Mouse (Mus musculus) megakaryocyte, adult 5-6 weeks (primary cell): Measurements from ENCODE around the gene Ppp2ca. TPM values are rescaled to one million over a fixed set of nuclear protein-coding genes. Genes with fewer than 3 reads are reported as not detected.
"Not testable (repeated sequence)": the region's sequence is repeated elsewhere in the genome, so short reads cannot be mapped to it uniquely, and the experiment has no call there.

Experiments used
- ATAC-seq: 2 replicates; pipeline ENCODE4 v1.8.0; 2016; ENCODE audit warnings: mild to moderate bottlenecking, inconsistent platforms; ENCODE audit not compliant: poor library complexity, severe bottlenecking
- total RNA-seq, 2 experiments: library from RNA; stranded (forward) in 1 of 2; stranded (reverse) in 1 of 2; fragments of 153-499, 151-499 nt in 1 of 2; fragments of 221-1000, 200-1000 nt in 1 of 2; gene quantifications; 2 replicates each; pipeline versions ENCODE4 v1.2.3 to v1.2.4; 2015 to 2017

The Ppp2ca gene
- total RNA-seq, 2 experiments from 2014 or later, result 70.6 to 75.7 TPM

DNA sequence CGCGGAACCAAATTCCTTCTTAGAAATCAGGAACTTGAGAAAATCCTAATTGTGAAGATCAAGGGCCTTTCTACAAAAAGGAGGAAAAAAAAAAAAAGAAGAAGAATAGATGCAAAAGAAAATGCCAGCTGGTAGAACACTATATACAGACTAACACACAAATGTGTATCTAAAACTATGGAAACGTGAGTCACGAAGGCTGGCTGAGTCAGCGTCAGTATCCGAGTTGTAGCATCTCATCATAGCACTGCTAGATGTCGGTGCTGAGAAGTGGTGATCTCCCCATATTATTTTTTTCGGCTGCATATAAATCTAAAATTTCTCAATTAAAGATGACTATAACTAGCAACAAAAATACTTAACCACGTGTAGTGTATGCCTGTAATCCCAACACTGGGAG, 7.2 kb upstream of the Ppp2ca start:
- no peak for ATAC-seq

DNA sequence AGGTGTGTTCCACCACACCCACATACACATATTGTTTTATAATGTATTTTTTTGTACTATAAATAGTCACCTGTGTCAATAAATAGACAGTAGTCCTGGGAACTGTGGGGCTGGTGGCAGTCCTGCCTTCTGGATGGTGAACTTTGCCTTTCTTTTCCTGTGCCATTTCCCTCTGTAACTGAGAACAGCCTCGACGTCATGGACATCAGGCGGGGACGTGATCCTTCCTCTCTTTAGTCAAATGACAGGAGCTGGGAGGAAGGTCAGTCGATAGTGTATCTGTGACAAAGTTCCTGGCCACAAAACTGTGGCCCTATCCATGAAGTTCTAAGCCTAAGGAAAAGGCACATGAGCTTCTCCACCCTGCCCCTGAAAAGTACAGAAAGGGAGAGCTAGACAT, 3.9 kb upstream of the Ppp2ca start:
- no peak for ATAC-seq

DNA sequence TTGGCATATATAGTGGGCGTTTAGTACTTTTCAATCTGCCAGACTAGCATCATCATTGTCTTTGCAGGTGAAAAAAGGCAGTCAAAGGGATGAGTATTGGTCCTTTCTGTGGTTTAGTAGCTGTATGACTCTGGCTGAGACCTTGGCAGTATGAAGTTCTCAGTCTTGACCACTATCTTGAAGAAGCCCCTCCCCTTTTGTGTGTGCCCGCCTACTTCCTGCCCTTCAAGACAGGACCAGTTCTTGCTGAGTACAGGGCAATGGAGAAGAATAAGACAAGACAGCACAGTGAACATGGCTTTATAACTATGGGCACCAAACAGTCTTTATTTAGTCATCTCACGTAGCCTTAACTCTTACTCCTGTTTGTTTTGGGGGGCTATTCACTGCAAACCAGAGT, 1.5 kb upstream of the Ppp2ca start:
- no peak for ATAC-seq

DNA sequence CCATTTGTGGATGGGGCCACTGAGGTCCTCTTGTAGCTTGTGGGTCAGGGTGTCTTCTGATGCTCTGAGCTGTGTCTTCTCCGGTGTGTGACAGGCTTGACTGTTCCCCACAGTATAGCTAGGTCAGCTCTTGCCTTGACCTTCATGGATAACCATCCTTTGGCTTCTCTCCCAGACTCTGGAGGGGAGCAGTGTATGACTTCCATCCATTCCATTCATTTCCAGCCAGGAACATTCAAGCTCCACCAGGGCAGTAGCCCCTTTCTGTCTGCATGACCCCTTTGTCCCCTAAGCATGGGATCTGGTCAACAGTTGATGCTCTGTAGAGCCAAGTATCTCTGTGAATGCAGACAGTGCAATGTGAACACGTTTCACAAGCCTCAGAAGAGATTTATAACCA, 885 bp upstream of the Ppp2ca start:
- ATAC-seq, result no peak

DNA sequence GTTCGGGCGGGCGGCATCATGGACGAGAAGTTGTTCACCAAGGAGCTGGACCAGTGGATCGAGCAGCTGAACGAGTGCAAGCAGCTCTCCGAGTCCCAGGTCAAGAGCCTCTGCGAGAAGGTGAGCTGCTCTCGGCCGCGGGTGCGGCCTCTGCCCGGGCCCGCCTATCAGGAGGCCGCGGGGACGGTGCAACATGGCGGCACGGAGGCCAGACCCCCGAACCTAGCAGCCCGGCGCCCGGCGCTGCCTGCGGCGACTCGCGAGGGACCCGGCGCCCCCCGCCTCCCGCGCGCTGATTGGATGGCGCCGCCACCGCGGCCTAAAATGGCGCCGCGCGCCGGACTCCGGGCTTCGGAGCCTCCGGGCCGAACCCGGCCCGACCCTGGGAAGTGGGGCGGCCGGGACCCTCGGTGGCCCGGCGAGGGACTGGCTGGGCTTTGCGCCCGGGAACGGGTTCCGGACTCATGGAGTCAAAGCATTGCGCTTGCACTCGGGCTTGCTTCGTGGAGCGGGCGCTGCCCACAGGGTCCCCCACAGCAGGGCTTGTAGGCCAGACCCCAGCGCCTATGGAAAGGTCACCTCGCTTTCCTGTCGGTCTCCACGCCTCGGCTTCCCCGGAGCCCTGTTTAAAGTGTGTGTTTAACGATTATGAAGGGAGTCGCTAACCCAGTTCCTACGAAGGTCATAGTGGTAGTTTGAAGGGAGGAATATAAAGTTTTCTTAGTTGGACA, 715 bp downstream of the Ppp2ca start:
- peak; percentile 33 for ATAC-seq

DNA sequence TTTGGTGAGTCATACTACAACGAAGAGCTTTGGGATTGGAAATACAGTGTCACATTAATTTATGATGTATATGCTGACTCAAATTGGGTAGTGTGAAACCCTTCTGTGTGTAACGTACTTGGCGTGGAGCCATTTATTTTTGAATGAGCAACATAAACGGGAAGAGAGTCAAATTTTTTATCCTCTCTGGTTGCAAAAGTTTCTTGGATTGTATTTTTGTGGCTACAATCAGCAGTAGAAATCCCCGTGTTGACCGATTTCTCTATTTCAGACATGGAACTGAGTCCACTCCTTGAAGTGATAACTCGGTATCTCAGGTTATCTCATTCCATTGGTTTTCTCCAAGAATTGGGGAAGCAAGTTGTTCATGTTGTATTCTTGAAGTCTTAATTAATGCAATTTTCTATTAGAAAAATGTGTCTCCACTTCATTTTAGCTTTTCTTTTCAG, 1.3 kb downstream of the Ppp2ca start:
- 0 out of 2 replicates have a peak, but pooled peaks have one; percentile 3 for ATAC-seq

DNA sequence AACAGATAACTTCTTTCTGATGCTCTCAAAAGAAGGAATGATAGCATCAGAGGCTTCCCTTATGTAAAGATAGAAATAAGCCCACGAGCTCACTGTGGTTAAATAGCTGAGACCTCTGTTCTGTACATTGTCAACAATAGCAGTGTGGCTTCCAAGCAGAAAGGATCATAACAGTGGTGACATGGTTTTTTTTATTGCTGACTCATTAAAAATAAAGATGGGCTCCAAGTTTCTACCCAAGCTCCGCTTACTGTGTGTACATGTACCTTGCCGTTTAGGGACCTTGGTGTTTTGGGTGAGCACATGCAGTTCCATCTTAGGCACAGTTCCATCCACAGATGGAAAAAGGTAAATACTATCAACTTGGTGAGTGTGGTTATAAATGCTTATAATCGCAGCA, 4.5 kb downstream of the Ppp2ca start:
- no peak for ATAC-seq

DNA sequence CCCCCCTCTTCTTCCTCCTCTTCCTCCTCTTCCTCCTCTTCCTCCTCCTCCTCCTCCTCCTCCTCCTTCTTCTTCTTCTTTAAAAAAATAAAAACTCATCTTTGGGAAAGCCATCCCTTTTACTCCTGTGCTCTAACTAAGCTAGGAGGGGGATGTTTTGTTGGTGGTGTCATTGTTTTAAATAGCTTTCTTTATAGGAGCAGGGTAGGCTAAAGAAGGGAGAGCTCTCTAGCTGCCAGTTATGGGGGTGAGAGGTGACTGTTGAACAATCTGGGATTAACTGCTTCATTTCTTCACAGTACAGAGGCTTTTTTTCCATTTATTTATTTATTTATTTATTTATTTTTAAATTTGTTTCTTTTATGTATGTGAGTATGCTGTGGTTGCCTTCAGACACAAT, 7.0 kb downstream of the Ppp2ca start:
- ATAC-seq, result no peak

DNA sequence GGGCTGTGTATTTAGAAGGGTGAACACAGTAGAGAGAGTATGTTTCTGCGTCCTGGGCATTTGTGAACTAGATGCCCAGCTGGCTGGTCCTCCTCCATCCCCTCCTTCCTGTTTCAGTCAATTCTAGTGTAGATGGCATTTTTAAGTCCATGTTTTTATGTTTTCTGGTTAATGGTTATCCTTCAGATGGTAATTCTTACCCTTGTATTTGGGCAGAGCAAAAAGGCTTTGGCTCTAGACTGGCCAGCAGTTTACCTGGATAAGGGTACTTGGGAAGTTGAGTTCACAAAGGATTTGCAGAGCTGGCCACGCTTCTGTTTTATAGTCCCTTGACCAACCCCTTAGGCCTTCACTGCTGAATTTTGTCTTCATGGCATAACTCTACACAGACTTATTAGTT, 7.6 kb downstream of the Ppp2ca start:
- no peak for ATAC-seq

DNA sequence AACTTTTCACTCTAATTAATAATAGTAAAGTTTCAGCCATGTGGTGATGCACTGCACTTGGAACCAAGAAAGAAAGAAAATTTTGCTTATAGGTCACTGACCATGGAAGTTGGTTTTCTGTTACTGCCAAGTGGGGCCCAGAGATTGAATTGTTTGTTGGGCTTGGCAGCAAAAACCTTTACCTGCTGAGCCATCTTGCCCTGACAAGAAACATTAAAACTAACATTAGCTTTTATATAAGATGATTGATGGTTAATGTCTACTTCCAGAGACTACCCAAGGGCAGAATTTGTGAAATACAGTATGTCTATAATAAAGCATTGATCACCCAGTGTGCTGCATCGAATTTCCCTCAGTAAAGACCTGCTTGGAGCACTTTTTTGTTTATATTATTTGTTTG, 8.0 kb downstream of the Ppp2ca start:
- no peak for ATAC-seq

DNA sequence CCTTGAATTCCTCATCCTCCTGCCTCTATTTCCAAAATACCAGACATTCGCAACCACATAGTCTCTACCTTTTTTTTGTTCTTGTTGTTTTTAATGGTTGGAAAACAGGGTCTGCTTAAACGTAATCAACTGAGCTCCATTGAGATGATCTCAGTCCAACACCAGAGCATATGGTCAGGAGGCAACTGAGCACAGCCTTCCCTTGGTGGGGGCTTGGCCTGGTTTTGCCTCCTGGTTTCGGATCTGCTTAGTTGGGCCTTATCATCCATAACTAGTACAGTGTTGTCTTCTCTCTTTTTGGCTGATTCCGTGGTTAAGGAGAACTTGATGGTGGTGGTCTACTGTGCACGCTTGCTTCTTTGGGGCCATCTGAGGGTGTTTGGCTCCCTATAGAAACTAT, 10.3 kb downstream of the Ppp2ca start:
- ATAC-seq, result no peak

DNA sequence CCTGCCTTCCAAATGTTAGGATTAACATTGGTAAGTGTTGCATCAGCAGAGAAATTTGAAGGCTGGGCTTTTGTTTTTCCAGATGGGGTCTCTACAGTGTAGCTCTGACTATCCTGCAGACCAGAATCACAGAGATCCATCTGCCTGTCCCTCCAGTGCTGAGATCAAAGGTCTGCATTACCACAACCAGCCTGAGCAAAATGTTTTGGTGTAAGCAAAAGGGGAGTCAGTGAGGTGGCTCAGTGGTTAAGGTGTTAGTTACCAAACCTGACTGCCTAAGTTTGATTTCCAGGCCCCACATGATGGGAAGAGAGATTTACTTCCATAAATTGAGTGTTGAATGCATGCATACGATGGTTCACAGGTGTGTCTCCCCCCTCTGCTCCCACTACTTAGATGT, 10.9 kb downstream of the Ppp2ca start:
- ATAC-seq, result no peak

DNA sequence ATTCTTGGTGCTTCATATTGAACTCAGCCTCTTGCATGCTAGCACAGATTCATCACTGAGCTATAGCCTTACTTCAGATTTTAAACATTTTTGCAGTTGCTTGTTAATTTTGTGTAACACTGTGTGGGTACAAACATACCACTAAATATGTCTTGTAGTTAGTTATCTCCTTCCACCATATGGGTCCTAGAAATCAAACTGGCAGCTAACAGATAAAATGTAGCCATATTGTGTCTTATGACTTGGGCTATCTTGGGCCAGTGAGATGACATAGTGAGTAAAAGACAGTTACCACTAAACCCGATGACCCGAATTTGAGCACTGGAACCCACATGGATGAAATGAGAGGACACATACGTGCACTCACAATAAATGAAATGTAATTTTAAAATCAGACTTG, 17.0 kb downstream of the Ppp2ca start:
- no peak for ATAC-seq

DNA sequence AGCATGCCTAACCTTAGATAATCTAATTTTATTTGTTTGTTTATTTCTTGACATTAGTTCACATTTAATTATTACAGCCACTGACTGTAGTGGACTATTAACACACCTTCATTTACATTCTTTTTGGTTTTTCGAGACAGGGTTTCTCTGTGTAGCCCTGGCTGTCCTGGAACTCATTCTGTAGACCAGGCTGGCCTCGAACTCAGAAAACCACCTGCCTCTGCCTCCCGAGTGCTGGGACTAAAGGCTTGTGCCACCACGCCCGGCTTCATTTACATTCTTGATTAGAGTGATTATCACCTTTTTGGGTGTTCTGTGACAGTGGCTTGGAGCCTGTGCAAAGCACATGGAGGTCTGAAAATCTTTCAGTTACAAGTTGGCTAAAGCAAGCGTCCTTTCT, 17.6 kb downstream of the Ppp2ca start:
- not testable (repeated sequence) for ATAC-seq

DNA sequence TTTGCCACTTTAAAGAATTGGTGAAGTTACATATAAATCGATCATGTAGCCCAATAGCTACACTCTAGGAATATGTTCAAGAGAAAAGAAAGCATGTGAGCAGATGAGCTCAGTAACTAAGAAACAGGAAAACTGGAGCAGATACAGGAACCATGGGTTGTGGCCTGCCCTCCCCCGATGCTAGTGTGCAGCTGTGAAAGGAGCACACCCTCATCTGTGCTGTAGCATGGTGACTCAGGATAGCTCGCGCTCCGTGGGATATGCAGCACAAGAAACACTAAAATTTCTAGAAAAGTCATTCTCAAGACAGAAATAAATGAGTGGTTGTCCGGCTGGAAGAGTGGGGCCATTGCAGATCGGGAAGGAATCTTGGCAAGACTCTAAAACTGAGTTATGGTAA, 18.7 kb downstream of the Ppp2ca start:
- no peak for ATAC-seq

DNA sequence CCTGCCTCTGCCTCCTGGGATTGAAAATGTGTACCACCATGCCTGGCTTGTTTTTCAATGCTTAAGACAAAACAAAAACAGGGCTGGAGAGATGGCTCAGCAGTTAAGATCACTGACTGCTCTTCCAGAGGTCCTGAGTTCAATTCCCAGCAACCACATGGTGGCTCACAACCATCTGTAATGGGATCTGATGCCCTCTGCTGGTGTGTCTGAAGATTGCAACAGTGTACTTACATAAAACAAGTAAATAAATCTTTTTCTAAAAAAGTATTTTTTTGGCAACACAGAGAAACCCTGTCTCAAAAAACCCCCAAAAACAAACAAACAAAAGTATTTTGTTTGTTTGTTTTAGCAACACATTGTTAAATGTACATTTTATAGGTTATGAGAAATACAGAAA, 21.9 kb downstream of the Ppp2ca start:
- ATAC-seq, result not testable (repeated sequence)

DNA sequence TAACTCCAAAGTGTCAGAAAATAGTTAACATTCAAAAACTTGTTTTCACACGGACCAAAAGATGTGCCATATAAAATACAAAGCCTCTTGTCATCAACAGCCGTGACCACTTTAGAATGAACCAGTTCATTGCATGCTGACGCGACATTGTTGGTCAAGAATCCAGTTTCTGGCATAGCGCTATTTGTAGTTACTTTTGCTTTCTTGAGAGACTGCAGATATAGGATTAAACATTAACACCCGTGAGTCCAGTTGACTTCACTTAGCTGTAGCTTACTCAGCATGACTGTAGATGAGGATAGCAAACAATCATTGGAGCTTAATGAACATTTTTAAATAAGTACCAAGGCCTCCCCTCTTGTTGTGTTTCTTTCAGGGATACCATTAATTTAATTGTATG, 23.6 kb downstream of the Ppp2ca start:
- no peak for ATAC-seq

DNA sequence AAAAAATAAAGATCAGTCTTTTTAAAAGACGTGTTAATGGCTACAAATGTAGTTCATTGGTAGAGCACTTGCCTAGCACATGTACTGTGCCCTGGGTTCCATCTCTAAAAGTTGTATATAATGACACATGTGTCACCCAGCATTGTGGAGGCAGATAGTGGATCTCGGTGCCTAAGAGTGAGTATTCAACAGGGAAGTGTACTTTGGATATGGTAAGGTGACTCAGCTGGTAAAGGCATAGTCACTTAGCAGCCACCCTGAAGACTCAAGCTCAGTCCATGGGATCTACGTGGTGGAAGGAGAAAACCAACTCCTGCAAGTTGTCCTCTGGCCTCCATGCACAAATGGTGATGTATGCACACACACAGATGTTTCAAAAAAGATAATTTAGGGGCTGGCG, 26.0 kb downstream of the Ppp2ca start:
- no peak for ATAC-seq

DNA sequence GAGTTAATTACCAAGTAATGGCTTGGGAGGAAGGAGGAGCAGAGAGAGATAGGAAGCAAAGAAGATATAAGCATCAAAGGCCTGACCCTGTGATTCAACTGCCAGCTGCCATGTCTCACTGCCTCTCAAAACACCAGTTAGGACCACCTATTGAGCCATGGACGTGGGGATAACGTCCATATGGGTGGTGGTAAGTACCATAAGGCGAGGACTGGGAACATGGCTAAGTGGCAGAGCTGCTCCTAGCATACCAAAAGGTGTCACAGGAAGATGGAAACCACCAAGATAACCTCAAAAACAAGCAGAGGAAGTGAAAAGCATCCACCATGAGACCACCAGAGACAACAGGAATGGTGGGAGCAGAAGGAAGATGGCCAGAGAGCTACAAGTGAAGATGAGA, 28.7 kb downstream of the Ppp2ca start:
- no peak for ATAC-seq

DNA sequence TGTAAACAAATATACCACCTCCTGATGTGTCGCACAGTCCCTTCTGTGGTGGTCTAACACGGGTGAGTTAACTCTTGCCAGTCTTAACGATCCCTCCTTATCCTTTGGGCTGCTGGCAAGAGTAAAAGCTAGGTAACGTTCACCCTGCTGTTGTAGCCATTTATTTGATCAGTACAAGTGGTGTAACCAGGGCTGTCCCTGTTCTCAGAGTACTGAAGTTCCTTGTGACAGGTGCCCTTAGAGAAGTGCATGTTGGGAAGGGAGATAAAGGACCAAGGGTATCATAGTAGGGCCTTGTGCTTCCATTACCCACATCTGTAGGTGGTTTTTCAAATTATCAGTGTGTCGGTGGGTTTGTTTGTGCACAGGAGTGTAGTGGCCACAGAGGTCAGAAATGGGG, 29.3 kb downstream of the Ppp2ca start:
- no peak for ATAC-seq

DNA sequence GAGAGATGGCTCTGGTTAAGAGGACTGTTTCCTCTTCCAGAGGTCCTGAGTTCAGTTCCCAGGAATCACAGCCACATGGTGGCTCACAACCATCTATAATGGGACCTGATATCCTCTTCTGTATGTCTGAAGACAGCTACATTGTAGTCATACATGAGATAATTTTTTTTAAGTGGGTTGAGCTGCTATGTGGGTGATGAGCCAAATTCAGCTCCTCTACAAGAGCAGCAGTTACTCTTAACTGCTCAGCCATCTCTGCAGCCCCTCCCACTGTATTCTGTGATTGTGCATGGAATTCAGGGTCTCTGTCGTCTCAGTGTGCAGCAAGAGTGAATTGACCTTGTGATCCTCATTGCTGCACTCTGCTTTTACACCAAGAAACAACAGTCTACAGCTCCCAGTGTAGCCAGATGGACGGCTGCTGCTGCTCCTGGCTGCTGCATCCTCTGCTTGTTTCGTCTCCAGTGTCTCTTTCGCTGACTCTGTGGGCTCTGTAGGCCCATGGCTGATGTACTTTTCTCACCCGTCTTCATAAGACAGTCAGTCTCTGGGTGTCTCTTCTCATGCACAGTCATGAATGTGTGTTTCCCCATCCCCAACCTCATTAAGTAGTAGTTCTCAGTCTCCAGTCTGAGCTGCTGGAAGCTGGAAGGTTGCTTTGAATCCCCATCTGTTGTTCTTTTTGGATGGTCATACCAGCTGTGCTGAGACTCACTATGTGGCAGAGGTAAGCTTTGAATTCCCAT, 30.0 kb downstream of the Ppp2ca start:
- no peak for ATAC-seq

DNA sequence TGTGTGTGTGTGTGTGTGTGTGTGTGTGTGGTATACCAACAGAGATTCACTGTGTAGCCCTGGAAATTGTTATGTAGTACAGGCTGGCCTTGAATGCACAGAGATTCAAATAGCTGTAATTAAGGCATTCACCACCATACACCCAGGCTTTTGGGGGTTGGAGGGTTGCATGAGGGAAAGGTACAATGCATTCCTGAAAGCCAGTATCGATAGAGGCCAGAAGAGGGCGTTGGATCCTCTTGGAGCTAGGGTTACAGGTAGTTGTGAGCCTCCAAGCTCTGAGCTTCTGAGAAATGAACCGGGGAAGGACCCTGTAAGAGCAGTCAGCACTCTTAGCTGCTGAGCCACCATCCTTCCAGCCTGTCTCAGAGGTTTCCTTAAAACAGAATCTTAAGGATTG, 30.7 kb downstream of the Ppp2ca start:
- ATAC-seq, result no peak
